Mouse (Mus musculus) heart, embryonic 12.5 days (tissue): Measurements from ENCODE around the gene Masp1. TPM values are rescaled to one million over a fixed set of nuclear protein-coding genes. Genes with fewer than 3 reads are reported as not detected.

Source experiments
- ATAC-seq: fragments of 200-750 bp; cut with Nextera tagmentation; 2 replicates; pipeline ENCODE4 v1.8.0; 2017; ENCODE audit warnings: moderate TSS enrichment, moderate library complexity; ENCODE audit not compliant: insufficient number of reproducible peaks, low FRiP score
- H3K27ac ChIP-seq: fragments of 300-500 bp; sonication (generic); 2 replicates; pipeline ENCODE4 v1.5.1; 2016; ENCODE audit warnings: mild to moderate bottlenecking, moderate library complexity; ENCODE audit not compliant: poor library complexity, severe bottlenecking
- H3K27me3 ChIP-seq: fragments of 300-500 bp; sonication (generic); replicated peaks from 2 replicates; pipeline ENCODE4 v1.6.1; 2016; ENCODE audit warnings: mild to moderate bottlenecking, moderate library complexity
- H3K36me3 ChIP-seq: fragments of 300-500 bp; sonication (generic); 2 replicates; pipeline ENCODE4 v1.6.1; 2016; ENCODE audit warnings: mild to moderate bottlenecking, moderate library complexity
- H3K4me1 ChIP-seq: fragments of 300-500 bp; sonication (generic); replicated peaks from 2 replicates; pipeline ENCODE4 v1.6.1; 2016; ENCODE audit warnings: mild to moderate bottlenecking
- H3K4me2 ChIP-seq: fragments of 300-500 bp; sonication (generic); 2 replicates; pipeline ENCODE4 v1.6.1; 2016; ENCODE audit warnings: mild to moderate bottlenecking, moderate library complexity
- H3K4me3 ChIP-seq: fragments of 300-500 bp; sonication (generic); 2 replicates; pipeline ENCODE4 v1.5.1; 2016; ENCODE audit warnings: mild to moderate bottlenecking
- H3K9ac ChIP-seq: fragments of 300-500 bp; sonication (generic); 2 replicates; pipeline ENCODE4 v1.6.1; 2016; ENCODE audit warnings: mild to moderate bottlenecking, moderate library complexity
- H3K9me3 ChIP-seq: fragments of 300-500 bp; sonication (generic); replicated peaks from 2 replicates; pipeline ENCODE4 v1.6.1; 2016; ENCODE audit warnings: mild to moderate bottlenecking, moderate library complexity
- WGBS: fragments of 180-500 bp; shearing (Covaris S2); methylation state at CpG from one replicate; pipeline ENCODE4 v1.1.7; 2016; 5-methylcytosine and 5-hydroxymethylcytosine counted together
- polyA plus RNA-seq: library from polyadenylated mRNA; unstranded; fragments of >200 nt; fragmentation: Nextera tagmentation; extraction: Ambion mirVana; gene quantifications from 2 replicates; pipeline ENCODE4 v1.2.1, GENCODE M21; 2016

Gene Masp1
- polyA plus RNA-seq, 1 experiment from 2014 or later, result 14.5 TPM

GRCm38 (mm10) chr16:23496245-23496924 is 24.2 kb downstream of the Masp1 start:
- H3K4me2 ChIP-seq, result no peak overlapping the region
- no peak for ATAC-seq
- no peaks in the 10 kb centered on the region for H3K36me3 ChIP-seq
- peaks cover 28% of the 10 kb centered on the region for H3K27me3 ChIP-seq
- peaks cover 55% of the 10 kb centered on the region for H3K4me1 ChIP-seq
- H3K9me3 ChIP-seq, result no peaks in the 10 kb centered on the region
- no peak overlapping the region for H3K27ac ChIP-seq
- no peak overlapping the region for H3K9ac ChIP-seq
- no peak overlapping the region for H3K4me3 ChIP-seq
- WGBS, result 50% methylated on average over 8 of the region's 8 CpGs

GRCm38 (mm10) chr16:23492783-23493182 is 27.8 kb downstream of the Masp1 start:
- no peak overlapping the region for H3K4me2 ChIP-seq
- WGBS, result 77% methylated on average over 4 of the region's 4 CpGs
- no peak for ATAC-seq
- no peak overlapping the region for H3K27ac ChIP-seq
- no peak overlapping the region for H3K9ac ChIP-seq
- H3K9me3 ChIP-seq, result no peaks in the 10 kb centered on the region
- peaks cover 37% of the 10 kb centered on the region for H3K27me3 ChIP-seq
- peaks cover 20% of the 10 kb centered on the region for H3K4me1 ChIP-seq
- H3K36me3 ChIP-seq, result no peaks in the 10 kb centered on the region
- H3K4me3 ChIP-seq, result no peak overlapping the region

DNA sequence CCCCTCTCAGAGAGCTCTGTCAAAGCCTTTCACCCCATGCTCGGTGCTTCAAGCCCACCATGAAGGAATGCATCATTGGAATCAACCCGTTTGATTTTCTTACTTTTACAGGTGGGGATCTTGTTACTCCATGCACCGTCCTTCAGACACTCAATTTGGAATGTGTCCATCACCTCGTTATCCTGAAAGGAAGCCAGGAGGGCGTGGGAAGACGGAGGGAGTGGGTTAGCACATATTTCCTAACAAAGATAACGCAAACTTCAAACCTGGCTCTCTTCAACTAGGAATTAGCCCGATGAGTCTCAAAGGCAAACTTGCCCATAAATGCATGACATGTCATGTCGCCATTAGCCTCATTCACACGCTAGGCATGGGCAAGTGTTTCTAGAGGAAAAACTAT is 37.3 kb downstream of the Masp1 start:
- Histone ChIP-seq H3K4me2 (no peak overlapping the region), H3K27ac (no peak overlapping the region)
- 63% methylated on average over 10 of the region's 10 CpGs for WGBS

DNA sequence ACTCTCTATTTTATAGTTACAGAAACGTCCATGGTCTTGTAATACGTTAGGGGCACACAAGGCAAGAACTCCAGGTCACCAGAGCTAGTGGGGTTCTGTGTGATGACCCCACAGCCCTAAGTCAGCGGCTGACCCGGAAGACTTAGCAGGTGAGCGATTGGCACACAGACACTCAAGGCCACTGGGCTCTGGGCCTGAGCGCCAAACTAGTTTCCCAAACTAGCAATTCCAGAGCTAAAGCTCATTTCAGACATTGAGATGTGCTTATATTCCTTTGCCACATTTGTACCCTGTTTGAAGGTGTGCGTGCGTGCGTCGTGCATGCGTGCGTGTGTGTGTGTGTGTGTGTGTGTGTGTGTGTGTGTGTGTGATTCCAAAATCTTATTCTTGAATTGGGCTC is 37.8 kb downstream of the Masp1 start:
- WGBS, result 92% methylated on average over 12 of the region's 12 CpGs
- peaks cover 31% of the 10 kb centered on the region for H3K27me3 ChIP-seq
- no peaks in the 10 kb centered on the region for H3K36me3 ChIP-seq
- no peak overlapping the region for H3K9ac ChIP-seq
- H3K9me3 ChIP-seq, result no peaks in the 10 kb centered on the region
- no peak overlapping the region for H3K4me3 ChIP-seq
- H3K4me1 ChIP-seq, result 0 out of 2 replicates have a peak, but pooled peaks cover 5% of the 10 kb centered on the region
- H3K4me2 ChIP-seq, result no peak overlapping the region
- no peak for ATAC-seq
- H3K27ac ChIP-seq, result no peak overlapping the region

More for the DNA sequence above, 37.3 kb downstream of the Masp1 start:
- H3K27me3 ChIP-seq, result peaks cover 35% of the 10 kb centered on the region
- no peak overlapping the region for H3K9ac ChIP-seq
- H3K4me1 ChIP-seq, result 0 out of 2 replicates have a peak, but pooled peaks cover 5% of the 10 kb centered on the region
- no peak overlapping the region for H3K4me3 ChIP-seq
- no peaks in the 10 kb centered on the region for H3K9me3 ChIP-seq
- no peaks in the 10 kb centered on the region for H3K36me3 ChIP-seq
- no peak for ATAC-seq

DNA sequence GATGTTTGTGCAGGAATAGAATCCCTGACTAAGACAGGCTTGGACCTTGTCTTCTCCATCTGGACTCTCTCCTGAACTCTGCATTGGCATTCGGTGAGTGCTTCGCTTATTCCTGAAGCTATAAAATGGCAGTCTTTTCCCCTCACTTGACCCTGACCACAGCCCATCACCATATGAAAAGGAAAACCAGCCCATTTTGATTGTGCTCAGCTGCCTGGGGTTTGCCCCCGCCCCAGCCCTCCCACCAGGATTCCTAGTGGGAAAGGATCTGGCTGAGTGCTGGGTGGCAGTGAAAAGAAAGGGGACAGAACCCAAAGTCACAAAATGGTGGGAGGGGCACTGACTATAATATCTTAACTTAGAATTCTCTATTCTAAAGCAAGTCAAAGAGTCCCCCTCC is 38.4 kb downstream of the Masp1 start:
- H3K36me3 ChIP-seq, result no peaks in the 10 kb centered on the region
- H3K4me2 ChIP-seq, result no peak overlapping the region
- no peaks in the 10 kb centered on the region for H3K9me3 ChIP-seq
- WGBS, result 85% methylated on average over 3 of the region's 3 CpGs
- no peak for ATAC-seq
- no peak overlapping the region for H3K4me3 ChIP-seq
- no peak overlapping the region for H3K27ac ChIP-seq
- H3K27me3 ChIP-seq, result peaks cover 27% of the 10 kb centered on the region
- 0 out of 2 replicates have a peak, but pooled peaks cover 5% of the 10 kb centered on the region for H3K4me1 ChIP-seq
- no peak overlapping the region for H3K9ac ChIP-seq

- H3K9ac ChIP-seq, result no peak overlapping the region
- peaks cover 22% of the 10 kb centered on the region for H3K27me3 ChIP-seq
- WGBS, result 72% methylated on average over 7 of the region's 7 CpGs
- no peak for ATAC-seq
- H3K4me2 ChIP-seq, result no peak overlapping the region
- 0 out of 2 replicates have a peak, but pooled peaks cover 5% of the 10 kb centered on the region for H3K4me1 ChIP-seq
- H3K36me3 ChIP-seq, result no peaks in the 10 kb centered on the region
- H3K27ac ChIP-seq, result no peak overlapping the region
- no peaks in the 10 kb centered on the region for H3K9me3 ChIP-seq
- no peak overlapping the region for H3K4me3 ChIP-seq
Observed at GRCm38 (mm10) chr16:23479872-23480603, 40.6 kb downstream of the Masp1 start.

- H3K36me3 ChIP-seq, result no peaks in the 10 kb centered on the region
- no peak overlapping the region for H3K9ac ChIP-seq
- ATAC-seq, result no peak
- no peak overlapping the region for H3K4me2 ChIP-seq
- H3K27ac ChIP-seq, result no peak overlapping the region
- H3K27me3 ChIP-seq, result no peaks in the 10 kb centered on the region
- no peak overlapping the region for H3K4me3 ChIP-seq
- no peaks in the 10 kb centered on the region for H3K9me3 ChIP-seq
- H3K4me1 ChIP-seq, result no peaks in the 10 kb centered on the region; the same call in 1 of the 2 replicates
Observed at GRCm38 (mm10) chr16:23476598-23476997, 44.0 kb downstream of the Masp1 start.

DNA sequence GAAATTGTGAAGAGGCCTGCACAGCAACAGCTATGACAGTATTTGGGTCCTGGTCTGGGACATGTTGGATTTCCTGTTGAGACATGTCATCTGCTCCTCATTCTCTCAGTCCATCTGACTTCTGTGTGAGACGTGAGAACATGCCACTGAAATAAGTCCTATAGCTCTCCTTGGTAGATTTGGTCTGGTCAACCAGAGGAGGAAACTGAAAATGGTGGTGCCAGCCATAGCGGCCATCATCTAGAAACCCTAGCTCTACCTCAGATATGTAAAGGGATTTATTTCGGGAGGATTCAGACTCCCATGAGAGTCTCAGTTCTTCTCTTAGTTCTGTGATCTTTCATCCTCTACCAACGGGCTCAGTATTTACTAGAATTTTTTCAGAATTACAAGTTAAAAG is 45.0 kb downstream of the Masp1 start:
- no peak overlapping the region for H3K4me2 ChIP-seq
- ATAC-seq, result no peak
- H3K4me1 ChIP-seq, result no peaks in the 10 kb centered on the region; the same call in 1 of the 2 replicates
- no peaks in the 10 kb centered on the region for H3K27me3 ChIP-seq
- no peak overlapping the region for H3K9ac ChIP-seq
- no peak overlapping the region for H3K4me3 ChIP-seq
- no peaks in the 10 kb centered on the region for H3K36me3 ChIP-seq
- no peak overlapping the region for H3K27ac ChIP-seq
- no peaks in the 10 kb centered on the region for H3K9me3 ChIP-seq
- WGBS, result 87% methylated on average over 4 of the region's 4 CpGs

GRCm38 (mm10) chr16:23472046-23472445 is 48.6 kb downstream of the Masp1 start:
- Histone ChIP-seq H3K4me3 (no peak overlapping the region), H3K4me2 (no peak overlapping the region), H3K27me3 (no peaks in the 10 kb centered on the region), H3K4me1 (peaks cover under 1% of the 10 kb centered on the region), H3K36me3 (no peaks in the 10 kb centered on the region), H3K9me3 (no peaks in the 10 kb centered on the region), H3K9ac (no peak overlapping the region), H3K27ac (no peak overlapping the region)
- WGBS, result 68% methylated on average over 3 of the region's 3 CpGs
- no peak for ATAC-seq

DNA sequence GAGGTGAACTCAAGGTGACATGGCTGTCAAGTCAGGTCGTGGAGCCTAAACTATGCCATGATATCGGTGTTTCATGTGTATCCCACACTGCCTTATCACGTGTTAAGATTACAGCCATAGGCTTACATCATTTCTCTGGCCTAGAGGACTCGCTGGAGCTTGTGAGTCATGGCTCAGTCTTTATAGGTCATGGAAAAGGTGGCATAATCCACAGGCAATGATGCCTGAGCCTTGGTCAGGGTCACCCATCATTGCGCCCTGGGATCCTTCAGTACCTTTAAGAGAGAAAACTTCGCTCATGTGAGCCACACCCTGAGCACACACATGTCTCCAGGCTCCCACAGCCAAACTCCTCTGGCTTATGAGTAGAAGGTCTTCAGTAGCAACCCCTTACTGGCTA is 49.1 kb downstream of the Masp1 start:
- Histone ChIP-seq H3K36me3 (no peaks in the 10 kb centered on the region), H3K4me2 (no peak overlapping the region), H3K9ac (no peak overlapping the region), H3K4me1 (peaks cover 6% of the 10 kb centered on the region), H3K27ac (no peak overlapping the region), H3K4me3 (no peak overlapping the region), H3K9me3 (no peaks in the 10 kb centered on the region), H3K27me3 (no peaks in the 10 kb centered on the region)
- ATAC-seq, result no peak
- 59% methylated on average over 6 of the region's 6 CpGs for WGBS

DNA sequence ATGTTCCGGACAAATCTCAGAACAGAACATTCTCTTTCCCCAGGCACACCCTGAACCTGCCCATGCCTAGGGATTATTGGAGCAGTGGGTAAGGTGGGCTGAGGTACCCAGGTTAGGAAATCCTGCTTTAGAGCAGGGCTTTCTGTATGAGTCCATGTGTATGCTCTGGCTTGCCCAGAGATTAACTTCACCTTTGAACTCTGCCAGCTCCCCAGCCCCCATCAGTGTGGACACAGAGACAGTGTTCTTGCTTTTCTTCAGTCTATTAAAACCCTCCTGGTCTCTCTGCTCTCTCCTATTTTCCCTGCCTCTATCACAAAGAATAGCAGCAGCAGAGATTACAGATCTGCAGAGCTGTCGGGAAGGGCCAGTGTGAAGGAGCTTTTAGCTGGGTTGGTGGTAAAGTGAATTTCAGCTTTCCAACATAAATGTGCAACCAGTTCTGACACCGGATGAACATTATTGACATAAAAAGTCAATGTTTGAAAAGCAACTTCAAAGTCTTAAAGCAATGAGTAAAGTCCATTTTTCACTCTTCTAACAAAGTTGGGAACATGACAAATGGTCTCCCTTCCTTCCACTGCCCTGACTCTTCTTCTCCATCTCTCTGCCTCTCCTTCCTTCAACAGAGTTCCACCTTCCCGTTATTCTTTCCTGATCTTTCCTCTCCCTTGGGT is 56.8 kb downstream of the Masp1 start:
- 63% methylated on average over 4 of the region's 4 CpGs for WGBS
- Histone ChIP-seq H3K4me1 (peaks cover 7% of the 10 kb centered on the region), H3K27me3 (0 out of 2 replicates have a peak, but pooled peaks cover 8% of the 10 kb centered on the region), H3K4me3 (no peak overlapping the region), H3K9me3 (no peaks in the 10 kb centered on the region), H3K36me3 (no peaks in the 10 kb centered on the region), H3K4me2 (no peak overlapping the region), H3K27ac (no peak overlapping the region), H3K9ac (no peak overlapping the region)
- no peak for ATAC-seq
